In genomic region chr2:168911527-168911926, GRCm38 (mm10) we compare ENCODE assay signal across 9 mouse cellular contexts. TPM values are rescaled to one million over a fixed set of nuclear protein-coding genes. Genes with fewer than 3 reads are reported as not detected.
A peak's percentile ranks its signal among the peaks of the same experiment; 100 is the strongest.
DNase-seq lines count a peak whose midpoint lies in the region; ATAC-seq and TF ChIP-seq lines count a peak whose summit lies in the region.
"Had no signal": no experiment of that assay in that cellular context is flagged by ENCODE, and none has a peak within 500 bp of the region (broad histone marks: within the 10 kb centered on the region; RNA-seq: fewer than 3 reads in every experiment).

No protein-coding gene starts in this region.

- H3K4me3 ChIP-seq in cerebellum, adult 2 months (replicated peaks; ENCODE audit: insufficient read depth, low read depth, low read length) = peak overlapping the region; percentile 40
- H3K4me3 ChIP-seq in E14TG2a.4 (replicated peaks; ENCODE audit: low read length) = peak overlapping the region; percentile 79
- peak overlapping the region; percentile 50 for H3K4me3 ChIP-seq in forebrain, postnatal 0 days (ENCODE audit: low read depth, low read length)
- peak overlapping the region; percentile 60 for H3K4me3 ChIP-seq in midbrain, embryonic 10.5 days

- no peaks in the 10 kb centered on the region for H3K9me3 ChIP-seq in E14TG2a.4 (ENCODE audit: low read length)
- no peaks in the 10 kb centered on the region for H3K9me3 ChIP-seq in forebrain, postnatal 0 days (ENCODE audit: low read length)
- no peaks in the 10 kb centered on the region; the same call in 1 of the 2 replicates for H3K9me3 ChIP-seq in midbrain, embryonic 10.5 days (replicated peaks)

- H3K4me2 ChIP-seq in forebrain, postnatal 0 days (ENCODE audit: low read depth) = peak overlapping the region; percentile 96

- peaks cover 3% of the 10 kb centered on the region; the same call in 1 of the 2 replicates for H3K27me3 ChIP-seq in cerebellum, adult 2 months (ENCODE audit: control insufficient read depth, insufficient read depth, low read length)
- H3K27me3 ChIP-seq in E14TG2a.4 (ENCODE audit: insufficient read depth, low read length) = peaks cover 61% of the 10 kb centered on the region
- H3K27me3 ChIP-seq in forebrain, postnatal 0 days (ENCODE audit: insufficient read depth, low read length) = peaks cover 12% of the 10 kb centered on the region
- H3K27me3 ChIP-seq in midbrain, embryonic 10.5 days (ENCODE audit: low read depth, poor library complexity, severe bottlenecking) = peaks cover 71% of the 10 kb centered on the region

- WGBS in cerebellum, adult 2 months = 2% methylated on average over 19 of the region's 19 CpGs
- WGBS in forebrain, postnatal 0 days = 2% methylated on average over 19 of the region's 19 CpGs
- 4% methylated on average over 19 of the region's 19 CpGs for WGBS in midbrain, embryonic 10.5 days

- no peak overlapping the region for H3K9ac ChIP-seq in forebrain, postnatal 0 days

- H3K4me1 ChIP-seq in cerebellum, adult 2 months (ENCODE audit: control insufficient read depth, insufficient read depth, low read length) = peaks cover 10% of the 10 kb centered on the region
- H3K4me1 ChIP-seq in E14TG2a.4 (replicated peaks; ENCODE audit: low read depth, low read length) = peaks cover 43% of the 10 kb centered on the region
- 0 out of 2 replicates have a peak, but pooled peaks cover 8% of the 10 kb centered on the region for H3K4me1 ChIP-seq in forebrain, postnatal 0 days (ENCODE audit: insufficient read depth)
- peaks cover 30% of the 10 kb centered on the region for H3K4me1 ChIP-seq in midbrain, embryonic 10.5 days

- no peak for DNase-seq in cerebellum, adult 2 months
- no peak for DNase-seq in forebrain, postnatal 0 days
- peak; percentile 35 for DNase-seq in midbrain, embryonic 10.5 days (ENCODE audit: low spot score)
- no peak for DNase-seq in urinary bladder, postnatal 4 days (ENCODE audit: low spot score in 2 of 2)
- no peak for DNase-seq in thymus, adult 18-20 months
- DNase-seq in gastrocnemius, postnatal 25 days = no peak
- DNase-seq: kidney, postnatal 14 days had no signal

- TF ChIP-seq CTCF in cerebellum, adult 2 months (IDR thresholded peaks at IDR 0.05; ENCODE audit: borderline replicate concordance, insufficient read depth, low read depth, low read length) = no peak
- TF ChIP-seq CTCF in E14TG2a.4 (conservative IDR thresholded peaks at IDR 0.05; ENCODE audit: low read length) = no peak
- TF ChIP-seq CTCF in forebrain, postnatal 0 days (IDR thresholded peaks at IDR 0.05; ENCODE audit: low read depth) = no peak

- TF ChIP-seq POLR2A in cerebellum, adult 2 months (IDR thresholded peaks at IDR 0.05; ENCODE audit: borderline replicate concordance, insufficient read depth, low read length) = no peak

- no peak overlapping the region for H3K27ac ChIP-seq in cerebellum, adult 2 months (ENCODE audit: insufficient read depth, low read length)
- no peak overlapping the region for H3K27ac ChIP-seq in forebrain, postnatal 0 days (ENCODE audit: low read depth, low read length)
- no peak overlapping the region for H3K27ac ChIP-seq in midbrain, embryonic 10.5 days (replicated peaks)

- H3K36me3 ChIP-seq in E14TG2a.4 (ENCODE audit: insufficient read depth, low read length) = no peaks in the 10 kb centered on the region
- no peaks in the 10 kb centered on the region for H3K36me3 ChIP-seq in forebrain, postnatal 0 days (ENCODE audit: insufficient read depth)
- no peaks in the 10 kb centered on the region for H3K36me3 ChIP-seq in midbrain, embryonic 10.5 days

- ATAC-seq in cerebellum, adult (ENCODE audit: insufficient number of reproducible peaks, low FRiP score, low TSS enrichment) = no peak
- ATAC-seq in forebrain, postnatal 0 days = no peak

RNA-seq across cellular contexts. Expression of gene Zfp64, which starts 43.9 kb away (rescaled TPM):
- polyA plus RNA-seq in cerebellum, adult 2 months (2012; rRNA removed) = 18.6 and 19.8 TPM in 2 replicates
- total RNA-seq in forebrain, postnatal 0 days (2014; rRNA removed) = 26.0 and 32.3 TPM in 2 replicates
- polyA plus RNA-seq in forebrain, postnatal 0 days (2015; fragmentation: Nextera tagmentation; extraction: Ambion mirVana) = 27.6 and 29.6 TPM in 2 replicates
- 37.8 and 38.0 TPM in 2 replicates for polyA plus RNA-seq in midbrain, embryonic 10.5 days (2016; fragmentation: Nextera tagmentation; extraction: Ambion mirVana)
- 1 to 10 TPM; 6.1 to 6.3 TPM for total RNA-seq in gastrocnemius, postnatal 25 days (2021)
